Mouse (Mus musculus) forebrain, embryonic 16.5 days (tissue): ENCODE results near the gene Lsm3. TPM values are rescaled to one million over a fixed set of nuclear protein-coding genes. Genes with fewer than 3 reads are reported as not detected.

Experiments used
- ATAC-seq: fragments of 200-750 bp; cut with Nextera tagmentation; 2 replicates; pipeline ENCODE4 v1.8.0; 2017; ENCODE audit warnings: mild to moderate bottlenecking, moderate library complexity
- H3K27ac ChIP-seq: fragments of 300-500 bp; sonication (generic); 2 replicates; pipeline ENCODE4 v1.5.1; 2014; ENCODE audit warnings: low read length, control low read depth
- H3K27me3 ChIP-seq: fragments of 300-500 bp; sonication (generic); replicated peaks from 2 replicates; pipeline ENCODE4 v1.6.1; 2014; ENCODE audit warnings: low read length; ENCODE audit not compliant: control insufficient read depth, insufficient read depth
- H3K36me3 ChIP-seq: fragments of 300-500 bp; sonication (generic); 2 replicates; pipeline ENCODE4 v1.6.1; 2014; ENCODE audit not compliant: control insufficient read depth, insufficient read depth
- H3K4me1 ChIP-seq: fragments of 300-500 bp; sonication (generic); replicated peaks from 2 replicates; pipeline ENCODE4 v1.6.1; 2014; ENCODE audit warnings: low read length; ENCODE audit not compliant: control insufficient read depth, insufficient read depth
- H3K4me2 ChIP-seq: fragments of 300-500 bp; sonication (generic); 2 replicates; pipeline ENCODE4 v1.6.1; 2014; ENCODE audit warnings: mild to moderate bottlenecking, low read length, control low read depth
- H3K4me3 ChIP-seq: fragments of 300-500 bp; sonication (generic); replicated peaks from 2 replicates; pipeline ENCODE4 v1.5.1; 2014; ENCODE audit warnings: mild to moderate bottlenecking, low read length, control low read depth
- H3K9ac ChIP-seq: fragments of 300-500 bp; sonication (generic); replicated peaks from 2 replicates; pipeline ENCODE4 v1.6.1; 2014; ENCODE audit warnings: low read depth, low read length, control low read depth
- H3K9me3 ChIP-seq: fragments of 300-500 bp; sonication (generic); 2 replicates; pipeline ENCODE4 v1.6.1; 2016; ENCODE audit warnings: low read length; ENCODE audit not compliant: control insufficient read depth
- WGBS: fragments of 180-500 bp; shearing (Covaris S2); extraction: QIAGEN DNeasy Blood & Tissue Kit; methylation state at CpG from one replicate; pipeline ENCODE4 v1.1.7; 2014; 5-methylcytosine and 5-hydroxymethylcytosine counted together
- polyA plus RNA-seq: library from polyadenylated mRNA; unstranded; fragments of >200 nt; fragmentation: Nextera tagmentation; extraction: Ambion mirVana; gene quantifications from 2 replicates; pipeline ENCODE4 v1.2.1, GENCODE M21; 2015

Lsm3 gene
- polyA plus RNA-seq, 1 experiment from 2014 or later = 162 TPM

DNA sequence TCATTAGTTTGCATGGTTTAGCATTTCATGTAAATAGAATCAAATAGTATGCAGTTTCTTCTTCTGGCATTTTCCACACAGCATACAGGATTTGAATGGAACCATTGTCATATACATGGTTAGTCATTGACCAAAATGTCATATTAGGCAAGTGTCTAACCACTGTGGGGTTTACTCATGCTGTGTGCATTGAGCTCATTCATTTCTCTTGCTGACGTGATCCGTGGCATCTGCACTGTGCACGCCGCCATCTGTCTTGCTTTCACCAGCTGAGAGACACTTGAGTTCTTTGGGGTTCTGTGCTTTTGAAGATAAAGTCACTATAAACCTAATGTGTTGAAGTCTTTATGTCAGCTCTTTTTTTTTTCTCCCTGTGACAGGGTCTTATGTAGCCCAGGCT is 43.6 kb downstream of the Lsm3 start:
- H3K36me3 ChIP-seq = no peaks in the 10 kb centered on the region
- ATAC-seq = no peak
- WGBS = 76% methylated on average over 4 of the region's 4 CpGs

GRCm38 (mm10) chr6:91560186-91560585 is 44.5 kb downstream of the Lsm3 start:
- no peak for ATAC-seq
- H3K9me3 ChIP-seq = no peaks in the 10 kb centered on the region
- 97% methylated on average over 3 of the region's 3 CpGs for WGBS
- H3K27ac ChIP-seq = no peak overlapping the region
- H3K27me3 ChIP-seq = no peaks in the 10 kb centered on the region
- H3K4me1 ChIP-seq = no peaks in the 10 kb centered on the region; the same call in 1 of the 2 replicates
- no peaks in the 10 kb centered on the region for H3K36me3 ChIP-seq
- no peak overlapping the region for H3K4me2 ChIP-seq
- H3K9ac ChIP-seq = no peak overlapping the region
- no peak overlapping the region for H3K4me3 ChIP-seq

More for the DNA sequence above, 43.6 kb downstream of the Lsm3 start:
- Histone ChIP-seq H3K4me1 (no peaks in the 10 kb centered on the region; the same call in 1 of the 2 replicates), H3K27me3 (no peaks in the 10 kb centered on the region), H3K4me3 (no peak overlapping the region), H3K9me3 (no peaks in the 10 kb centered on the region), H3K27ac (no peak overlapping the region), H3K9ac (no peak overlapping the region), H3K4me2 (no peak overlapping the region)

DNA sequence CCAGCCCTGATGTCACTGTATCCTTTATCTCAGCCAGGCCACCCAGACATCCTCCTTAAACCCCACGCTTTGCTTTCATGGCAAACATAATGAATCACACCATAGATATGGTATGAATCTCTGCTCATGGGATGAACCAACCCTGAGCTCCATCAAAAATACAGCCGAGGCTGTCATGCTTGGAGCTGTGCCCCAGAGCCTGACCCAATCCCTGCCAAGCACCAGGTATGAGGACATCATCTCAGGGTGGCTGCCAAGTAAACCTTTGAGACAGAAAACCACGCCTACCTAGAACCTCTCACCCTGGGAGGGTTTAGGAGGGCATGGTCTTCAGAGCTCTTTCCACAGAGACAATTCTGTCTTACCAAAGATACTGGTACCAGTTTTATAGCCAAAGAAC is 47.3 kb downstream of the Lsm3 start:
- H3K27ac ChIP-seq = no peak overlapping the region
- H3K4me3 ChIP-seq = no peak overlapping the region
- H3K9ac ChIP-seq = no peak overlapping the region
- H3K4me1 ChIP-seq = no peaks in the 10 kb centered on the region; the same call in 1 of the 2 replicates
- WGBS = 84% methylated on average over 3 of the region's 3 CpGs
- H3K27me3 ChIP-seq = no peaks in the 10 kb centered on the region
- no peak overlapping the region for H3K4me2 ChIP-seq
- no peak for ATAC-seq
- no peaks in the 10 kb centered on the region for H3K9me3 ChIP-seq
- no peaks in the 10 kb centered on the region for H3K36me3 ChIP-seq

DNA sequence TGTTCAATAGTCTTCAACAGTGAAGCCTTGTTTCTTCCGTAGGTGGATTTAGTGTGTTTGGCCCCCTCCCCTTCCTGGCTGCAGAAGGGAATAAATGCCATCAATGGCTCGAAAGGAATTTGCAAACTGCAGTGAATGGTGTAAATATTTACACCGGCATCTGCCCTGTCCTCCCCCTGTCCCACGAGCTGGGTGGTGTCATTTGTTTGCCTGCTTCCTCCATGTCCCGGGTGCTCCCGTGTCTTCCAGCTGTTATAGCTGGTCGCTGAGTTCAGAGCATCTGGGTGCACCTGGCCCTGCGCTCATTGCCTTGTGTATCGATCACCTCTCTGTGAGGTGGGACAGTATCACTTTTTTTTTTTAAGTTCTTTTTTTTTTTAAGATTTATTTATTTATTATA is 50.7 kb downstream of the Lsm3 start:
- no peak overlapping the region for H3K9ac ChIP-seq
- no peak for ATAC-seq
- no peak overlapping the region for H3K4me2 ChIP-seq
- H3K9me3 ChIP-seq = no peaks in the 10 kb centered on the region
- 84% methylated on average over 9 of the region's 9 CpGs for WGBS
- no peaks in the 10 kb centered on the region for H3K27me3 ChIP-seq
- no peak overlapping the region for H3K27ac ChIP-seq
- no peaks in the 10 kb centered on the region for H3K4me1 ChIP-seq
- no peak overlapping the region for H3K4me3 ChIP-seq
- no peaks in the 10 kb centered on the region for H3K36me3 ChIP-seq

Other genes with a start within 250 kb of the Lsm3 start
- gene Wnt7a, start 104.6 kb upstream of the Lsm3 start, polyA plus RNA-seq = 22.7 and 23.0 TPM in 2 replicates
- gene Chchd4, start 42.4 kb upstream of the Lsm3 start, polyA plus RNA-seq = 33.7 and 40.4 TPM in 2 replicates
- 60.6 and 63.2 TPM in 2 replicates for gene Tmem43, start 42.2 kb upstream of the Lsm3 start, polyA plus RNA-seq
- gene Xpc, start within 50 bp of the Lsm3 start, polyA plus RNA-seq = 20.1 and 21.3 TPM in 2 replicates
- gene Slc6a6, start 168.1 kb downstream of the Lsm3 start, polyA plus RNA-seq = 98.6 and 107 TPM in 2 replicates